Mouse (Mus musculus): ENCODE data around the gene Gm7102. TPM values are rescaled to one million over a fixed set of nuclear protein-coding genes. Genes with fewer than 3 reads are reported as not detected.
"Not testable (repeated sequence)": the region's sequence is repeated elsewhere in the genome, so short reads cannot be mapped to it uniquely, and the experiment has no call there.

The Gm7102 gene
- 0.13 and 0.33 TPM in 2 replicates for polyA plus RNA-seq (2014; fragmentation: Nextera tagmentation; extraction: Ambion mirVana)

DNA sequence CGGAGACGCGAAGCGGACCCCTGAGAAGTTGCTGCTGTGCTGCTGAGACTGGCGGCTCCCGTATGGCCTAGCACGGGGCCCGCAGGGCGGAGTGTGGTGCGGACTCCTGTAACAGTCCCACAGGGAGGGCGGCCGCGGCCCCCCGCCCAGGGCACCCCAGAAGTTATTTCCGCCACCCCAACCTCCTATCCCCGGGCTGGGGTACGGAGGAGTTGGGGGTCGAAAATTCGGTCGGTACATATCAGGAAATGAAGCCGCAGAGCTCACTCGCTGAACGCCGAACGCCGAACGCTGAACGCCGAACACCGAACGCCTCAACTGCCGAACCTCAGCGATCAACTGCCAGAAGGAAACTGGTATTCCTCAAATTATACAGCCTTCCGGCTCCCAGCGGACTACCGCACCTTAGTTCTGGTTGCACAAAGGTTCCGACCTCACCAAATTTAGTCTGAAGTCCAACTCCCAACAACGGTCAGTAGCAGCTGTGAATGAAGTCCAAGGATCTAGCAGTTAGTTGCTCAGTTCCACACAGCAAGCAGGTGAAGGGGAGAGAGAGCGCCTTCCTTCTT is at the start of gene Gm7102:
TSS of gene Gm7102 (minus strand) at position 554 of the 569 bp plus-strand sequence.
- WGBS: 34% methylated on average over 39 of the region's 39 CpGs
- H3K4me2 ChIP-seq (replicated peaks): peak within 1 kb of the TSS; percentile 41
- peak within 1 kb of the TSS; percentile 27 for H3K4me3 ChIP-seq (replicated peaks; ENCODE audit: low read length)
- H3K27me3 ChIP-seq (ENCODE audit: control insufficient read depth, insufficient read depth, low read length): no peaks in the 10 kb centered on the region
- H3K9me3 ChIP-seq (ENCODE audit: control insufficient read depth, low read length): no peaks in the 10 kb centered on the region
- DNase-seq (ENCODE audit: low spot score) (no peak), ATAC-seq (ENCODE audit: low FRiP score) (no peak)
- no peaks in the 10 kb centered on the region for H3K4me1 ChIP-seq (replicated peaks; ENCODE audit: control insufficient read depth, insufficient read depth, low read length)
- H3K27ac ChIP-seq: no peak within 1 kb of the TSS
- H3K9ac ChIP-seq: no peak within 1 kb of the TSS
- H3K36me3 ChIP-seq (replicated peaks; ENCODE audit: control insufficient read depth, insufficient read depth): no peaks in the 10 kb centered on the region

DNA sequence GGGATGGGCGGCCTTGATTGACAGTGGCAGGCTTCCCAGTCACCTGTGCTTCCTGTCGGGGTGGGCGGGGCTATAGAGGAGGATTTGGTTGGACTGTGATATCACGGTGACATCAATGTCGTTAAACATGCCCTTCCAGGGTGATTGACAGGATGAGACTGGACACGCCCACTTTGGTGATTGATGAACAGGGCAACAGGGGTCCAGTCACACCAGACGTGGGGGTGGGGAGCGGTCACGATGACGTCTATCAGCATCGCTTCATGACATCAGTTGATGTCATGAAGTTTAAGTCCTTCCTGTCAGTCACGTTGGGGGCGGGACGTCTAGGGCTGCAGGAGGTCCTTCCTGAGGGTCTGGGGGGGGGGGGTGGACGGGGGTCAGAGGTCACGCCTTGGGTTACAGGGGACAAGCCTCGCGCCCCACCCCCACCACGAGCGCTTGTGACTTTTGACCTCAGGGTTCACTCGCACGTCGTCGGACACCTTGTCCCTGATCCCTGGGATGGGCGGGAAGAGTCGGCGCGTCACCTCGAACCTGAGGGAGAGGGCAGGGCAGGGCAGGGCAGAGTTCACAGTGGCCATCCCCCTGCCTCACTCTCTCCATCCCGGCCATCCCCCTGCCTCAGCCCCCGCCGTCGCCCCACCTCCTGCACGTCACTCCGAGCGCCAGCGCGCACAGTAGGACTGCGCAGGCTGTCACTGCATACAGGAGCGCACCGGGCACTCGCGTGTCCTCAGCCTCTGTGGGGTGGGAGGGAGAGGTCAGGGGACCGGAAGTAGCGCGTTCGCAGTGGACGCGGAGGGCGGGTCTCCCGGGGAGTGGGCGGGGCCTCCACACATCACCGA is 48.8 kb upstream of the Gm7102 start:
- peak overlapping the region; percentile 67 for H3K4me3 ChIP-seq (replicated peaks; ENCODE audit: low read length)
- DNase-seq (ENCODE audit: low spot score) (no peak), ATAC-seq (ENCODE audit: low FRiP score) (peak; percentile 7)
- H3K9ac ChIP-seq: peak overlapping the region; percentile 61
- H3K36me3 ChIP-seq (replicated peaks; ENCODE audit: control insufficient read depth, insufficient read depth): no peaks in the 10 kb centered on the region
- 32% methylated on average over 53 of the region's 53 CpGs for WGBS
- H3K4me2 ChIP-seq (replicated peaks): peak overlapping the region; percentile 64
- H3K27ac ChIP-seq: peak overlapping the region; percentile 47; the same call in 1 of the 2 replicates
- no peaks in the 10 kb centered on the region for H3K4me1 ChIP-seq (replicated peaks; ENCODE audit: control insufficient read depth, insufficient read depth, low read length)
- no peaks in the 10 kb centered on the region for H3K9me3 ChIP-seq (ENCODE audit: control insufficient read depth, low read length)
- no peaks in the 10 kb centered on the region for H3K27me3 ChIP-seq (ENCODE audit: control insufficient read depth, insufficient read depth, low read length)

DNA sequence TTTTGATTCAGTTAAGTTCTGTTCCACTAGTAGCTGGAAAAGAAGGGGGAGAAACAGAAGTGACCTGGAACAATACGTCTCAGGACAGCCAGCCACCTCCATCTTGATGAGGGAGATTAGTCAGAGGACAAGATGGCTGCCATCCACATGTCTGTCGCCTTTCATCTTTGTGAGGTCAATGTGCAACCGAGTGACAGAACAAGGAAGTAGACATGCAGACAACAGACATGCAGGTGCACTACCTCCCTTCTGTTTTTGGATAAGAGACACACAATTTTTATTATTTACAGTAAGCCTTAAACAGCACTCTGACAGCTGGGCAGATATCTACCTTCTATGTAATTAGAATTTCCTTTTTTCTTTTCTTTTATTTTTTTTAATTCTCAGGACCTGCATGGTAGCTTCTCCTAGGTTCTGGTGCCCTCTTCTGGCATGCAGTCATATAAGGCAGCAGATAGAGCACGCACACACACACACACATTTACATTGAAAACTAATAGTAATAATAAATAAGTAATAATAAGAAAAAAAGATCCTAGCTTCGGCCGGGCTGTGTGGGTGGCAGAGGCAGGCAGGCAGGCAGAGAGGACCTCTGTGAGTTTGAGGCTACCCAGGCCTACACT is 47.7 kb upstream of the Gm7102 start:
- ATAC-seq (ENCODE audit: low FRiP score) (no peak), DNase-seq (ENCODE audit: low spot score) (no peak)
- H3K9ac ChIP-seq: no peak overlapping the region

DNA sequence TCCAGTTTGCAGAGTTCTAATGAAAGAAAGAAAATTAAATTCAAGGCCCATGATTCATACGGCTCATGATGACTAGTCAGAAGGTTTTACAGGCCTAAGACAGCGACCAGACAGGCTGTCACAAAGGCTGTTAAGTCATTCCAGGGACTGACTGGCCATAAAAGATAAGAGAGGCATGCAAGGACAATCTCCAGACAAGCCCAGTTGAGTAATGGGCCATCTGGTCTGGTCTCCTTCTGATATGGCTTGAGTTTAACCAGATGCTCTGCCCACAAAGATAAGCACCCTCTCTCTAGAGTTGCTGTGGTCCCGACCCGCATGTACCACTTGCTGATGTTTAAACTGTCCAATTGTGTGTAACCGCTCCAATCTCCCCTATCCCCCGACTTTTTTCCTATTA is 31.4 kb upstream of the Gm7102 start:
- not testable (repeated sequence) for ATAC-seq (ENCODE audit: low FRiP score); H3K27ac ChIP-seq

More for the DNA sequence above, 47.7 kb upstream of the Gm7102 start:
- Histone ChIP-seq H3K27ac (no peak overlapping the region), H3K27me3 (ENCODE audit: control insufficient read depth, insufficient read depth, low read length) (no peaks in the 10 kb centered on the region), H3K9me3 (ENCODE audit: control insufficient read depth, low read length) (no peaks in the 10 kb centered on the region), H3K36me3 (replicated peaks; ENCODE audit: control insufficient read depth, insufficient read depth) (no peaks in the 10 kb centered on the region), H3K4me1 (replicated peaks; ENCODE audit: control insufficient read depth, insufficient read depth, low read length) (no peaks in the 10 kb centered on the region), H3K4me2 (replicated peaks) (no peak overlapping the region), H3K4me3 (replicated peaks; ENCODE audit: low read length) (no peak overlapping the region)
- WGBS: 90% methylated on average over 6 of the region's 6 CpGs

DNA sequence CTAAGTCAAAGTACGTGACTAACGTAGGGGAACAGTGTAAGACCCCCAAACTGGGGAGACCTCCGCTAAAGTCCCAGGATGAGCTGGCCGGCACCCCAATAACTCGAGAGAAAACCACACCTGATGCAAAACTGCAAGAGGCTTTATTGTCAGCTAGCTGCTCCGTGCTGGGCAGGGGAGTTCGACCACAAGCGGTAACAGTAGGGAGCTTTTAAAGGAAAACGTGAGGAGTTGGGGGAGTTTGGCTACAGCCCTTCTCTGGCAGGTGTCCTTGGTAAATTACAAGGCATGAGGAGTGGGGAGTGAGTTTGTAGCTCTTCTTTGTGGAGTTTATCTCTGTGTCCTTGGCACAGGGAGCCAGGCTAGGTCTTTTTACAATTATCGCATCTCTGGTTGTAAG is 23.7 kb upstream of the Gm7102 start:
- Histone ChIP-seq H3K4me1 (replicated peaks; ENCODE audit: control insufficient read depth, insufficient read depth, low read length) (no peaks in the 10 kb centered on the region), H3K4me2 (replicated peaks) (no peak overlapping the region), H3K36me3 (replicated peaks; ENCODE audit: control insufficient read depth, insufficient read depth) (no peaks in the 10 kb centered on the region), H3K27ac (no peak overlapping the region), H3K27me3 (ENCODE audit: control insufficient read depth, insufficient read depth, low read length) (no peaks in the 10 kb centered on the region), H3K9me3 (ENCODE audit: control insufficient read depth, low read length) (no peaks in the 10 kb centered on the region), H3K9ac (no peak overlapping the region), H3K4me3 (replicated peaks; ENCODE audit: low read length) (no peak overlapping the region)
- ATAC-seq (ENCODE audit: low FRiP score): no peak
- no peak for DNase-seq (ENCODE audit: low spot score)
- WGBS: 18% methylated on average over 10 of the region's 10 CpGs

More for the DNA sequence above, 31.4 kb upstream of the Gm7102 start:
- H3K4me1 ChIP-seq (replicated peaks; ENCODE audit: control insufficient read depth, insufficient read depth, low read length); H3K4me3 ChIP-seq (replicated peaks; ENCODE audit: low read length); H3K4me2 ChIP-seq (replicated peaks); H3K36me3 ChIP-seq (replicated peaks; ENCODE audit: control insufficient read depth, insufficient read depth); H3K9me3 ChIP-seq (ENCODE audit: control insufficient read depth, low read length); H3K27me3 ChIP-seq (ENCODE audit: control insufficient read depth, insufficient read depth, low read length); H3K9ac ChIP-seq; DNase-seq (ENCODE audit: low spot score): not testable (repeated sequence)
- 88% methylated on average over 6 of the region's 6 CpGs for WGBS

DNA sequence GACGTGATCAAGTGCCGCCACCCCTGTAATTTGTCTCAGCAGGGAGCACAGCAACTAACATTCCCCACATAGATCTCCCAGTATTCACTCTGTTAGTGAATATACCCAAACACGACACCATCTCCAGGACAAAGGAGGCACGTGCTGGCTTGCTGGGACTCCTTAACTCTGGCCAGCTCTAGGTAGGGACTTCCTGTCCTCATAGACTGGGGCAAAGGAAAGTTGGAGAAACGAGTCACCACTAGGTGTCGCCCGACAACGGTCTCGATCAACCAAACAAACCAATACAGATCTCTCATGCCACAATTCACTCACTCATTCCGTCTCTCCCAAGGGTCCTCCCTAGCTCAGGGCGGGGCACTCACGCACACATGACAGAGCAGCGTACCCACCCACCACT is 23.2 kb upstream of the Gm7102 start:
- H3K27me3 ChIP-seq (ENCODE audit: control insufficient read depth, insufficient read depth, low read length): no peaks in the 10 kb centered on the region
- no peak overlapping the region for H3K4me3 ChIP-seq (replicated peaks; ENCODE audit: low read length)
- H3K9me3 ChIP-seq (ENCODE audit: control insufficient read depth, low read length): no peaks in the 10 kb centered on the region
- 16% methylated on average over 13 of the region's 13 CpGs for WGBS
- no peak overlapping the region for H3K9ac ChIP-seq
- H3K27ac ChIP-seq: no peak overlapping the region
- ATAC-seq (ENCODE audit: low FRiP score): no peak
- no peaks in the 10 kb centered on the region for H3K4me1 ChIP-seq (replicated peaks; ENCODE audit: control insufficient read depth, insufficient read depth, low read length)
- DNase-seq (ENCODE audit: low spot score): peak; percentile 85
- H3K36me3 ChIP-seq (replicated peaks; ENCODE audit: control insufficient read depth, insufficient read depth): no peaks in the 10 kb centered on the region
- H3K4me2 ChIP-seq (replicated peaks): no peak overlapping the region

DNA sequence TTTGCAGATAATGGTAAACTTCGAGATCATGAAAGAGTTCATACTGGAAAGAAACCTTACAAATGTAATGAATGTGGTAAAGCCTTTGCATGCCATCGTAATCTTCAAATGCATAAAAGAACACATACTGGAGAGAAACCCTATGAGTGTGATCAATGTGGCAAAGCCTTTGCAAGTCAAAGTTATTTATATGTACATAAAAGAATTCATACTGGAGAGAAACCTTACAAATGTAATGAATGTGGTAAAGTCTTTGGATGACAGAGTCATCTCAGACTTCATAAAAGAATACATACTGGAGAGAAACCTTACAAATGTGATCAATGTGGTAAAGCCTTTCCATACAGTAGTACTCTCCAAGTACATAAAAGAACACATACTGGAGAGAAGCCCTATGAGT is 7.5 kb upstream of the Gm7102 start, which contains the start of gene Gm6020:
TSS of gene Gm6020 (plus strand) at position 301 of the 400 bp plus-strand sequence.
- not testable (repeated sequence) for H3K27me3 ChIP-seq (ENCODE audit: control insufficient read depth, insufficient read depth, low read length); H3K9ac ChIP-seq; ATAC-seq (ENCODE audit: low FRiP score); H3K4me2 ChIP-seq (replicated peaks); H3K27ac ChIP-seq; DNase-seq (ENCODE audit: low spot score); H3K4me1 ChIP-seq (replicated peaks; ENCODE audit: control insufficient read depth, insufficient read depth, low read length); H3K36me3 ChIP-seq (replicated peaks; ENCODE audit: control insufficient read depth, insufficient read depth); H3K4me3 ChIP-seq (replicated peaks; ENCODE audit: low read length)
- 87% methylated on average over 2 of the region's 2 CpGs for WGBS
- H3K9me3 ChIP-seq (ENCODE audit: control insufficient read depth, low read length): peaks cover 25% of the 10 kb centered on the region

DNA sequence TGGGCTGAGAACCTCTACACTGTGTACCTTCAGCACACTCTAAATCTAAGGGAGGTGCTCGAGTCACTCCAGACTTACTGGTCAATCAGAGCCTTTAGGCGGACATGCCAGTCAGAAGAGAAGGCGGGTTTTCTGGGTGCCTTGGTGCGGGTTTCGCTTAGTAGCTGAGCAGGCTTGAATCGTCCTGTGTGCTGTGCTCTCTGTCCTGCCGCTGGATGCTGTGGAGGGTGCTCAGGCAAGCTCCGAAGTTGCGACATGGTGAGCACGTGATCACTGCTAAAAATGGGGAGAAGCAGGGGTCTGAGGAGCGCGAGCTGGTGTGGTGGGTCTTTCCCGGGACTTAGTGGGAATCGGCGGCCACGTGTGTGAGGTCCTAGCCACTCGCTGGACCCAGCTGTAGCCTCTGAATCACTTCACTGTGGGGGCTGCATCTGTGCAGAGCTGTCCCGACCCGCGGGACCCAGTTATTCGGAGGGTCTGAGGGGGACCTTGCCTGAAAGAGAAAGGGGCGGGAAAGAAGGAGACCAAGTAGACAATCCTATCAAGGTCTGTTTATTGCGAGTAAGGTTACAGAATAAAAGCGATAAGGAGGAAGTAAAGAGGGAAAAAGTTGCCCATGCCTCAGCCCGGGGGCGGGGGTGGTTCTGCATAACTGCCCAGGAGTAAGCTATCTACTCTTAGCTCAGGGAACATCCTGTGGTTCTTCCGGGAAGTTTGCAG is 24.2 kb downstream of the Gm7102 start:
- 7% methylated on average over 27 of the region's 27 CpGs for WGBS
- ATAC-seq (ENCODE audit: low FRiP score) (peak; percentile 55; the same call in 1 of the 2 replicates), DNase-seq (ENCODE audit: low spot score) (peak; percentile 34)
- Histone ChIP-seq H3K9ac (peak overlapping the region; percentile 54), H3K4me1 (replicated peaks; ENCODE audit: control insufficient read depth, insufficient read depth, low read length) (no peaks in the 10 kb centered on the region), H3K4me2 (replicated peaks) (peak overlapping the region; percentile 73), H3K9me3 (ENCODE audit: control insufficient read depth, low read length) (no peaks in the 10 kb centered on the region), H3K27ac (no peak overlapping the region), H3K4me3 (replicated peaks; ENCODE audit: low read length) (peak overlapping the region; percentile 38), H3K27me3 (ENCODE audit: control insufficient read depth, insufficient read depth, low read length) (peaks cover 7% of the 10 kb centered on the region; the same call in 1 of the 2 replicates), H3K36me3 (replicated peaks; ENCODE audit: control insufficient read depth, insufficient read depth) (no peaks in the 10 kb centered on the region)

DNA sequence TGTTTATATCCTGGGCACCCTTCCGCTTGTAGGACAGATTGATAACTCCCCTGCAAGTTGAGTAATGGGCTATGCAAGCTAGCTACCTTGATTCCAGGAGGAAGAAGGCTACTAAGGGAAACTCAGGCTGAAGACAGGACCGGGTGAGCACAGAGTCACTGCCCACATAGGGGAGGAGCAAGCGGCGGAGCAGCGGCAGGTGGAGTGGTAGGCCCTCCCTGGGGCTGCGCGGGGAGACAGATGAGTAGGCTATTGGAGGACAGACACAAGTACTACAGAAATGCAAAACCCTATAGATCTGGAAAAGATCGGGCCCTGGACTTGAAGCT is 24.8 kb downstream of the Gm7102 start:
- H3K4me3 ChIP-seq (replicated peaks; ENCODE audit: low read length): peak overlapping the region; percentile 38
- peak overlapping the region; percentile 73 for H3K4me2 ChIP-seq (replicated peaks)
- H3K9me3 ChIP-seq (ENCODE audit: control insufficient read depth, low read length): no peaks in the 10 kb centered on the region
- DNase-seq (ENCODE audit: low spot score): no peak
- 10% methylated on average over 8 of the region's 8 CpGs for WGBS
- no peak for ATAC-seq (ENCODE audit: low FRiP score)
- H3K27ac ChIP-seq: no peak overlapping the region
- H3K27me3 ChIP-seq (ENCODE audit: control insufficient read depth, insufficient read depth, low read length): peaks cover 7% of the 10 kb centered on the region; the same call in 1 of the 2 replicates
- H3K9ac ChIP-seq: peak overlapping the region; percentile 54
- no peaks in the 10 kb centered on the region for H3K4me1 ChIP-seq (replicated peaks; ENCODE audit: control insufficient read depth, insufficient read depth, low read length)
- H3K36me3 ChIP-seq (replicated peaks; ENCODE audit: control insufficient read depth, insufficient read depth): no peaks in the 10 kb centered on the region

Data from hindbrain, embryonic 14.5 days (tissue).